Mouse (Mus musculus): ENCODE data around the gene 6820408C15Rik. TPM values are rescaled to one million over a fixed set of nuclear protein-coding genes. Genes with fewer than 3 reads are reported as not detected.
A peak's percentile ranks its signal among the peaks of the same experiment; 100 is the strongest.

6820408C15Rik gene
- polyA plus RNA-seq, 1 experiment = 2.9 TPM

GRCm38 (mm10) chr2:152464570-152465150 is 49.3 kb downstream of the 6820408C15Rik start, which contains the start of gene Defb23:
Defb23 (minus strand) TSS chr2:152464620.
- TF ChIP-seq CTCF (IDR thresholded peaks at IDR 0.05; ENCODE audit: control insufficient read depth, insufficient read depth, low read length) (no peak), POLR2A (IDR thresholded peaks at IDR 0.05; ENCODE audit: borderline replicate concordance, control insufficient read depth, low read depth, low read length) (no peak)
- Histone ChIP-seq H3K4me3 (replicated peaks; ENCODE audit: control insufficient read depth, low read depth, low read length) (no peak within 1 kb of the TSS), H3K4me1 (ENCODE audit: control insufficient read depth, insufficient read depth, low read length) (no peaks in the 10 kb centered on the region), H3K27ac (ENCODE audit: control insufficient read depth, insufficient read depth, low read depth, low read length, poor library complexity) (no peak within 1 kb of the TSS)
- WGBS = 83% methylated on average over 3 of the region's 3 CpGs

- H3K4me3 ChIP-seq (replicated peaks; ENCODE audit: control insufficient read depth, low read depth, low read length) = no peak overlapping the region
- TF ChIP-seq POLR2A (IDR thresholded peaks at IDR 0.05; ENCODE audit: borderline replicate concordance, control insufficient read depth, low read depth, low read length) (no peak), CTCF (IDR thresholded peaks at IDR 0.05; ENCODE audit: control insufficient read depth, insufficient read depth, low read length) (no peak)
Observed at GRCm38 (mm10) chr2:152470973-152471372, 55.6 kb downstream of the 6820408C15Rik start.

GRCm38 (mm10) chr2:152472434-152472833 is 57.0 kb downstream of the 6820408C15Rik start:
- Histone ChIP-seq H3K27ac (ENCODE audit: control insufficient read depth, insufficient read depth, low read depth, low read length, poor library complexity) (no peak overlapping the region), H3K4me3 (replicated peaks; ENCODE audit: control insufficient read depth, low read depth, low read length) (no peak overlapping the region), H3K4me1 (ENCODE audit: control insufficient read depth, insufficient read depth, low read length) (no peaks in the 10 kb centered on the region)
- 17% methylated on average over 3 of the region's 3 CpGs for WGBS
- TF ChIP-seq POLR2A (IDR thresholded peaks at IDR 0.05; ENCODE audit: borderline replicate concordance, control insufficient read depth, low read depth, low read length) = no peak
- TF ChIP-seq CTCF (IDR thresholded peaks at IDR 0.05; ENCODE audit: control insufficient read depth, insufficient read depth, low read length) = no peak

More at GRCm38 (mm10) chr2:152470973-152471372, 55.6 kb downstream of the 6820408C15Rik start:
- H3K27ac ChIP-seq (ENCODE audit: control insufficient read depth, insufficient read depth, low read depth, low read length, poor library complexity) = no peak overlapping the region
- H3K4me1 ChIP-seq (ENCODE audit: control insufficient read depth, insufficient read depth, low read length) = no peaks in the 10 kb centered on the region
- WGBS = 20% methylated on average over 7 of the region's 7 CpGs

- 55% methylated on average over 2 of the region's 2 CpGs for WGBS
- no peaks in the 10 kb centered on the region for H3K4me1 ChIP-seq (ENCODE audit: control insufficient read depth, insufficient read depth, low read length)
- TF ChIP-seq CTCF (IDR thresholded peaks at IDR 0.05; ENCODE audit: control insufficient read depth, insufficient read depth, low read length) (no peak), POLR2A (IDR thresholded peaks at IDR 0.05; ENCODE audit: borderline replicate concordance, control insufficient read depth, low read depth, low read length) (no peak)
- H3K27ac ChIP-seq (ENCODE audit: control insufficient read depth, insufficient read depth, low read depth, low read length, poor library complexity) = no peak within 1 kb of the TSS
- no peak within 1 kb of the TSS for H3K4me3 ChIP-seq (replicated peaks; ENCODE audit: control insufficient read depth, low read depth, low read length)
Observed at GRCm38 (mm10) chr2:152476763-152477162, 61.4 kb downstream of the 6820408C15Rik start, which contains the start of gene Defb20. Defb20 (plus strand) TSS chr2:152477063.

GRCm38 (mm10) chr2:152480881-152481280 is 65.5 kb downstream of the 6820408C15Rik start:
- WGBS = 45% methylated on average over 3 of the region's 3 CpGs
- TF ChIP-seq CTCF (IDR thresholded peaks at IDR 0.05; ENCODE audit: control insufficient read depth, insufficient read depth, low read length) (no peak), POLR2A (IDR thresholded peaks at IDR 0.05; ENCODE audit: borderline replicate concordance, control insufficient read depth, low read depth, low read length) (no peak)

GRCm38 (mm10) chr2:152481726-152482125 is 66.3 kb downstream of the 6820408C15Rik start:
- Histone ChIP-seq H3K4me1 (ENCODE audit: control insufficient read depth, insufficient read depth, low read length) (no peaks in the 10 kb centered on the region), H3K27ac (ENCODE audit: control insufficient read depth, insufficient read depth, low read depth, low read length, poor library complexity) (no peak overlapping the region), H3K4me3 (replicated peaks; ENCODE audit: control insufficient read depth, low read depth, low read length) (no peak overlapping the region)
- TF ChIP-seq CTCF (IDR thresholded peaks at IDR 0.05; ENCODE audit: control insufficient read depth, insufficient read depth, low read length) (no peak), POLR2A (IDR thresholded peaks at IDR 0.05; ENCODE audit: borderline replicate concordance, control insufficient read depth, low read depth, low read length) (no peak)
- WGBS = 92% methylated on average over 7 of the region's 7 CpGs

More at GRCm38 (mm10) chr2:152480881-152481280, 65.5 kb downstream of the 6820408C15Rik start:
- Histone ChIP-seq H3K27ac (ENCODE audit: control insufficient read depth, insufficient read depth, low read depth, low read length, poor library complexity) (no peak overlapping the region), H3K4me1 (ENCODE audit: control insufficient read depth, insufficient read depth, low read length) (no peaks in the 10 kb centered on the region), H3K4me3 (replicated peaks; ENCODE audit: control insufficient read depth, low read depth, low read length) (no peak overlapping the region)

- Histone ChIP-seq H3K4me3 (replicated peaks; ENCODE audit: control insufficient read depth, low read depth, low read length) (no peak overlapping the region), H3K27ac (ENCODE audit: control insufficient read depth, insufficient read depth, low read depth, low read length, poor library complexity) (no peak overlapping the region), H3K4me1 (ENCODE audit: control insufficient read depth, insufficient read depth, low read length) (no peaks in the 10 kb centered on the region)
- WGBS = 79% methylated on average over 2 of the region's 2 CpGs
- TF ChIP-seq POLR2A (IDR thresholded peaks at IDR 0.05; ENCODE audit: borderline replicate concordance, control insufficient read depth, low read depth, low read length) = no peak
- TF ChIP-seq CTCF (IDR thresholded peaks at IDR 0.05; ENCODE audit: control insufficient read depth, insufficient read depth, low read length) = peak; percentile 32; the same call in 1 of the 2 replicates
Observed at GRCm38 (mm10) chr2:152487024-152487423, 71.6 kb downstream of the 6820408C15Rik start.

- Histone ChIP-seq H3K27ac (ENCODE audit: control insufficient read depth, insufficient read depth, low read depth, low read length, poor library complexity) (no peak within 1 kb of the TSS), H3K4me1 (ENCODE audit: control insufficient read depth, insufficient read depth, low read length) (no peaks in the 10 kb centered on the region), H3K4me3 (replicated peaks; ENCODE audit: control insufficient read depth, low read depth, low read length) (no peak within 1 kb of the TSS)
- TF ChIP-seq CTCF (IDR thresholded peaks at IDR 0.05; ENCODE audit: control insufficient read depth, insufficient read depth, low read length) (no peak), POLR2A (IDR thresholded peaks at IDR 0.05; ENCODE audit: borderline replicate concordance, control insufficient read depth, low read depth, low read length) (no peak)
Observed at GRCm38 (mm10) chr2:152490038-152490437, 74.7 kb downstream of the 6820408C15Rik start, which contains the start of gene Defb22. Defb22 (minus strand) TSS chr2:152490138.
